Mouse (Mus musculus) natural killer cell, adult 2 months (primary cell): ENCODE measurements at regions not wholly inside any gene's neighbourhood (a gene's known extent, or its start where the extent isn't known, plus 50 kb on each side); places are given as distances from the start of the nearest gene placed in this dataset.
A peak's percentile ranks its signal among the peaks of the same experiment; 100 is the strongest.

Experiments
- DNase-seq, 2 experiments: peaks; one replicate each; pipeline ENCODE4 v3.0.0; 2022; ENCODE audit warnings: low spot score in 2 of 2

- DNase-seq, result no peak
These were observed 203.6 kb downstream of the Rpap3 start for GRCm38 (mm10) chr15:97502056-97502455.

- no peak for DNase-seq
These were observed 204.2 kb downstream of the Rpap3 start for GRCm38 (mm10) chr15:97501420-97501819.

GRCm38 (mm10) chr15:97499821-97500385 lies 205.7 kb downstream of the Rpap3 start:
- DNase-seq, result no peak

DNA sequence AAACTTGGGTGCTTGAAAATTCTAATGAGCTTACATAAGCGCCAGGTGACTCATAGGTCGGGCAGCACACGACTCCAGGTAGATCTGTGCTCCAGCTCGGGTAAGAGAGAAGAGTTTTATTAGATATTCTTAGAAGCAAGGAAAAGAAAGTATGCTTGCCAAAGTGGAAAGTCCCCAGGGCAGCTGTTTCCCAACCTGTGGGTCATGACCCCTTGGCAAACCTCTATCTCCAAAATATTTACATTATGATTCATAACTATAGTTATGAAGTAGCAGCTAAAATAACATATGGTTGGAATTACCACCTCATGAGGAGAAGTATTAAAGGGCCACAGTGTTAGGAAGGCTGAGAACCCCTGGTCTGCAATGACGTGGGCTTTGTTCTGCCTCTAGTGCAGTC lies 206.4 kb downstream of the Rpap3 start:
- DNase-seq, result no peak

GRCm38 (mm10) chr15:97498375-97498774 lies 207.2 kb downstream of the Rpap3 start:
- DNase-seq, result peak; percentile 47 to 68

- no peak for DNase-seq
These were observed 209.6 kb downstream of the Rpap3 start for GRCm38 (mm10) chr15:97496026-97496425.

DNA sequence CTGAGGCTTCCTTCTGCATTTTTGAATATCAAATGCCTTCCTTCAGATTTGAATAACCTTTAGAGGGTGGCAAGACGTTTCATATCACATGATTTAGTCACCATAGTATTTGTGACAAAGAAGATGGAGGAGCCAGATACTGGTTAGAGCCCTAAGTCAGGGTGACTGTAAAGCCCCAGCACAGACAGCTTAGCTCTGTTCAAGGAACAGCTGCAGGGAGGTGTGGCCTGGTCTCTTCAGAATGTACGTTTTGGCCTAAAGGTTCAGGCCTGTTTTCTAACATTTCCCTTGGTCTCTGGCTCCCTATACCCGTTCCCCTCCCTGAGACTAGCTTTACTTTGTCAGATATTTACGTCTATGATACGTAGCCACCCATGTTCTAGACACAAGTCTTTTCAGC lies 212.3 kb downstream of the Rpap3 start:
- no peak for DNase-seq

- no peak for DNase-seq
These were observed 213.8 kb downstream of the Rpap3 start for GRCm38 (mm10) chr15:97491796-97492195.

DNA sequence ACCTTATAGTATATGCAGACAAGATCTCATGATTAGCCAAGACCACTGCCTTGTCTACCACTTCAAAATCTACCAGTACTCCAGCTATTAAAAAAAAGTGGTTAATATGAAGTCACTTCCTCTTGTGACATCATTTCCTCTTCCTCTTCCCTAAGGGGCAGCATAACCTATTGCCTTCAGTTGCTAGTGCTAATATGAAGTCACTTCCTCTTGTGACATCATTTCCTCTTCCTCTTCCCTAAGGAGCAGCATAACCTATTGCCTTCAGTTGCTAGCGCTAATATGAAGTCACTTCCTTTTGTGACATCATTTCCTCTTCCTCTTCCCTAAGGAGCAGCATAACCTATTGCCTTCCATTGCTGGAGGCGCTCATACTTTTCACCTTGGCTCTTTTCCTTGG lies 218.2 kb downstream of the Rpap3 start:
- no peak for DNase-seq

DNA sequence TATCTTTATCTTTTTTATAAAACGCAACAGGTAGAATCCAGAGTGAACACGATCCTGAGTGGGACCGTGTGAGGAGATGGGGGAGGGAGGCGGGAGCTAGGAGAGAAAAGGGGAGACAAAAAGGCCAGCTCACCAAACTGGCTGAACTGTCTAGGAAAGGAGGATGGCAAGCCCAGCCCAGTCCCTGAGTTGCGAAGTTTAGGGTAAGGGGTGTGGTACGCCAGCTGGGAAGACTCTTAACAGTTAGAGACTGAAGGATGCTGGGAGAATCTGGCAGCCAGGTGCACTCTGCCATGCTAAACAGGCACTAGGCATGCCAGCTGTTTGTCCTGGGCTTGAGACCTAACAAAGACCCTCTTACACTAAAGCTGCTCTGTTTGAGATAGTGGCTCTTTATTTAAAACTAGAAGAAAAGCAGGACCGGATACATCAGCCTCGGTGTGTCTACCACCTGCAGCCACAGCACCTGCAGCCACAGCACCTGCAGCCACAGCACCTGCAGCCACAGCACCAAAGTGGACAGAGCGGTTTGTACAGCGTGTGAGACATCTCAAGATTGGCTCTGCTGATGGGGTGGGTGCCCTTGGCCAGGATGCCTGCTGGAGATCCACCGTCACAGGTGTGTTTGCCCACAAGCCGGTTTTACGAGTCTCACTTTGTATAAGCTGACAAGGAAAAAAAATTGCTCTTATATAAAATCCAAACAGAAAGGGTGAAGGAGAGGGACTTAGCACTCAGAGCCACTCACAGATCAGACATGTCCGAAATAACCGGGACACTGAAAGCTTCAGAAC lies 225.1 kb upstream of the Amigo2 start:
- DNase-seq, result no peak

DNA sequence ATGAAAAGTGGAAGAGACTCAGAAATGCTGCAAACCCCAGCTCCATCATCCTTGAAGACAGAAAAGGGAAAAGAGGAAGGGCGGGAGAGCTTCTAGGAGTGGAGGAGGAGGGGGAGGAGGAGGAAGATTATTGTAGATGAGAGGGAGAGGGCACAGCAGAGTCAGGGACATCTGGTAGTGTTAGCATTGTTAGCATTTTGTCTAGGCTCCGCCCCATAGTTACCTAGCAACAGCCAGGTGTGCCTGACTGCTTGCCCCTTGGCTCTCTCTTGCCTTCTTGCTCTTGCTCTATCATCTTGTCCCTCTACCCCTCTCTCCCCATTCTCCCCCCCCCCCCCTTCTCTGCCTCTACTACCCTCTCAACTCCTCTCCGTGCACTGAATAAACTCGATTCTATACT lies 224.4 kb upstream of the Amigo2 start:
- DNase-seq, result no peak

- DNase-seq, result peak; percentile 72 to 79
These were observed 222.7 kb upstream of the Amigo2 start for GRCm38 (mm10) chr15:97469684-97470344.

- peak; percentile 80 to 84 for DNase-seq
These were observed 221.9 kb upstream of the Amigo2 start for GRCm38 (mm10) chr15:97468732-97469683.

- DNase-seq, result no peak
These were observed 220.8 kb upstream of the Amigo2 start for GRCm38 (mm10) chr15:97467781-97468485.

DNA sequence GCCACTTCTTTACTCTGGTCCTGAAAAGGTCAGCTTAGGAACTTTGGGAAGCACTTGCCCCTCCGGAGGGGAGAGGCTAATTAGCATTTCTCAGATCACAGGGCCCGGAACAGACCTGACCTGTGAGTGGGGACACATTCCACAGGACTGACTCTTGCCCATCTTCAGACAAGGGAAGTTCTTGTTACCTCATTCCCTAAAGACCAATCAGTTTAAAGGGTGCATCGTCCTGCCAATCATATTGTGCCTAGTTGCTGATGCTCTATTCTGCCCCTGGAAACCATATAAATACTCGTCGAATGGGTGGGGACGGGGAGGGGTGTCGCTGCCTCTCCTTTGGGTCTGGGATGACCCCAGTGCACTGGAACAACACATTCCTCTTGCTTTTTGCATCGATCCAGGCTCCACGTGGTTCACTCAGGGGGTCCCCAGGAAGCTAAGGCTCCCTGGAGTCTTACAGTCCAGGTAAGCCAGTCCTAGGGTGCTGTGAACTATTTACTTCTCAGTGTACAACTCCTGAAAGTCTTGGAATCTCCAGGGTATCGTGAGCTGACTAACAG lies 219.9 kb upstream of the Amigo2 start:
- no peak for DNase-seq

GRCm38 (mm10) chr15:97466110-97466509 lies 219.0 kb upstream of the Amigo2 start:
- DNase-seq, result peak; percentile 23 to 61

DNA sequence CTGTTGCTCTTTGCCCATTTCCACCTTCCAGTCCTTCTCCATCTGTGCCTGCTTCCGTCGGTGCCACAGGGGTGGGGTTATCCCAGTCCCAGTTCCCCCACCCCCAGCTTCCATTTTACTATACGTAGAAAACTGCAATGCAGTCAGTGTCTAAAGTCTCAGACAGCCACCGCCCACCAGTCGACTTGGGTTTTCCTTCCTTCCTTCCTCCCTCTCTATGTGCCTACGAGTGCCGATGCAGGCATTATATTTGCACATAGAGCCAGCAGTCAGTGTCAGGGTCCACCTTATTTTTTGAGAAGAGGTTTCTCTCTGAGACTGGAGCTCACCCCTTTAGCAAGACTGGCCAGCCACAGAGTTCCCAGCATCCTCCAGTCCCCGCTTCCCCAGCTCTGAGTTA lies 218.3 kb upstream of the Amigo2 start:
- DNase-seq, result no peak

DNA sequence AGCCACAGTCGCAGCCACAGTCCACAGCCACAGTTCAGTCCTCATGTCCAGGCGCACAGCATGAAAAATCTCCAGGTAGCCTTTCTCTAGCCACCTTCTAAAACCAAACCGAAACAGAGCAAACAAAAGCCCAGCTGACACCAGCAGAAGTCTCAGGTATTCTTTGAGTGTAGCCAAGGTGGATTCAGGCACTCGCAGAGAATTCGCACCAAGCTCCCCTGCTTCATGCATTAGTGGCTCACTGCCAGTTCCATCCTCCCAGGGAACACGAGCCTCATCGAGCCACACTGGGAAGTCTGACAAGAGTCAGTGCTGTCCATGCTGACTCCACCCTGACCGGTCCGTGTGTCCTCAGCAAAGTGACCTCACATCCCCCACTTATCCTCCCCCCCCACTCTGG lies 217.7 kb upstream of the Amigo2 start:
- DNase-seq, result no peak

GRCm38 (mm10) chr15:97462587-97462986 lies 215.5 kb upstream of the Amigo2 start:
- DNase-seq, result no peak

DNA sequence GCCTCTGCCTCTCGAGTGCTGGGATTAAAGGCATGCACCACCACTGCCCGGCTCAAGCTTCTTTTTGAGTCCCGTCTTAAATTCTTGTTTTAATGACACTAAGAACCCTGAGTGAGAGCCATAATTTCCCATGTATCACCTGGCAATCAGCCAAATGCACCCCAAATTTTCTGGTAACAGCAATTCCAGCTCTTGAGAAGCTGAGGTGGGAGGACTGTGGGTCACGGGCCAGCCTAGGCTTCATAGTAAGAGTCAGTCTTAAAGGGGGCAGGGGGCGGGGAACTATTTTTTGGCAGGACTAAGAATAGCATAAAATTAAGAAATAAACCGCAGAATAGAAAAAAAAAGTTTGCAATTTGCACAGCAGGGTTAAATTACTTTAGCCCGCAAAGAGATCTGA lies 214.9 kb upstream of the Amigo2 start:
- DNase-seq, result no peak

DNA sequence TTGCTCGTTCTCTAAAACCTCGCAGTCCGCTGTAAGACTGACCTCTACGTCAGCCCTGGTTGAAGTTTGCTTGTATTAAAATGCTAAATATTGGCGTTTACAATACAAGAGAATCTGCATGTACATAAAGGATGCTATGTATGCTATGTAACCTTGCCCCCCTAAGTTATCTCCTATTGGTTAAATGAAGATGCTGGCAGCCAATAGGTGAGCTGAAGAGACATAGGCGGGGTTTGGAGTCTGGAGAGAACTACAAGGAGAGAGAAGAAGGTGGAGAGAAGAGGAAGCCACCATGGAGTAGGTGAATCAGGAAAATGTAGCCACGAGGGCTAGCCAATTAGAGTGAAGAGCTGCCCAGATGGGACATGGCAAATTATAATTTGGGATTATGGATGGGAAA lies 214.0 kb upstream of the Amigo2 start:
- no peak for DNase-seq
